Mouse (Mus musculus) spleen, adult 2 months (tissue): ENCODE results near the gene Hist1h2ah. TPM values are rescaled to one million over a fixed set of nuclear protein-coding genes. Genes with fewer than 3 reads are reported as not detected.

Source experiments
- DNase-seq, 2 experiments: peaks; one replicate each; pipeline versions ENCODE4 v3.0.0 to v3.0.0-alpha.2; 2012 to 2021; ENCODE audit warnings: low spot score in 2 of 2, low read depth in 1 of 2
- H3K27ac ChIP-seq: fragments of 200-500 bp; 2 replicates; pipeline ENCODE4 v1.5.1; 2012; ENCODE audit warnings: low read length, inconsistent platforms; ENCODE audit not compliant: insufficient read depth
- H3K27me3 ChIP-seq: fragments of 200-500 bp; 2 replicates; pipeline ENCODE4 v1.6.1; 2012; ENCODE audit warnings: mild to moderate bottlenecking, moderate library complexity, low read length, inconsistent platforms; ENCODE audit not compliant: control insufficient read depth, insufficient read depth
- H3K36me3 ChIP-seq: fragments of 200-500 bp; 2 replicates; pipeline ENCODE4 v1.6.1; 2012; ENCODE audit warnings: mild to moderate bottlenecking, low read length, inconsistent platforms; ENCODE audit not compliant: control insufficient read depth, insufficient read depth
- H3K4me1 ChIP-seq: fragments of 200-500 bp; 2 replicates; pipeline ENCODE4 v1.6.1; 2011; ENCODE audit warnings: inconsistent platforms; ENCODE audit not compliant: control insufficient read depth, insufficient read depth, insufficient read length
- H3K4me3 ChIP-seq: fragments of 200-500 bp; 2 replicates; pipeline ENCODE4 v1.5.1; 2011; ENCODE audit warnings: mild to moderate bottlenecking, inconsistent platforms; ENCODE audit not compliant: insufficient read depth, insufficient read length; ENCODE audit errors: extremely low read depth
- CTCF ChIP-seq: fragments of 200-500 bp; IDR thresholded peaks from 2 replicates; pipeline ENCODE4 v1.5.1; 2011; ENCODE audit warnings: mild to moderate bottlenecking, inconsistent platforms; ENCODE audit not compliant: insufficient read depth, insufficient read length, insufficient replicate concordance; ENCODE audit errors: extremely low read depth
- POLR2A ChIP-seq: fragments of 200-500 bp; IDR thresholded peaks from 2 replicates; pipeline ENCODE4 v1.6.1; 2011; ENCODE audit warnings: low read depth, low read length, inconsistent platforms
- WGBS: fragments of 180-500 bp; shearing (Covaris S2); methylation state at CpG from one replicate; pipeline ENCODE4 v1.1.7; 2018; 5-methylcytosine and 5-hydroxymethylcytosine counted together
- polyA plus RNA-seq: library from polyadenylated mRNA; depleted of rRNA; stranded (reverse); fragments of >200 nt; gene quantifications from 2 replicates; pipeline ENCODE4 v1.2.3, GENCODE M21; 2012

Gene Hist1h2ah
- polyA plus RNA-seq, 1 experiment = 51.3 TPM

GRCm38 (mm10) chr13:22050591-22051522, 15.5 kb upstream of the Hist1h2ah start:
- WGBS = under 1% methylated on average over 50 of the region's 52 CpGs
- TF ChIP-seq POLR2A = no peak
- peak; percentile 70; the same call in 1 of the 2 replicates for TF ChIP-seq CTCF
- no peaks in the 10 kb centered on the region for H3K36me3 ChIP-seq
- no peaks in the 10 kb centered on the region for H3K27me3 ChIP-seq
- peak; percentile 83 to 93 for DNase-seq
- H3K4me3 ChIP-seq = peak overlapping the region; percentile 60
- no peaks in the 10 kb centered on the region; the same call in none of the 2 replicates for H3K4me1 ChIP-seq
- peak overlapping the region; percentile 69 for H3K27ac ChIP-seq

DNA sequence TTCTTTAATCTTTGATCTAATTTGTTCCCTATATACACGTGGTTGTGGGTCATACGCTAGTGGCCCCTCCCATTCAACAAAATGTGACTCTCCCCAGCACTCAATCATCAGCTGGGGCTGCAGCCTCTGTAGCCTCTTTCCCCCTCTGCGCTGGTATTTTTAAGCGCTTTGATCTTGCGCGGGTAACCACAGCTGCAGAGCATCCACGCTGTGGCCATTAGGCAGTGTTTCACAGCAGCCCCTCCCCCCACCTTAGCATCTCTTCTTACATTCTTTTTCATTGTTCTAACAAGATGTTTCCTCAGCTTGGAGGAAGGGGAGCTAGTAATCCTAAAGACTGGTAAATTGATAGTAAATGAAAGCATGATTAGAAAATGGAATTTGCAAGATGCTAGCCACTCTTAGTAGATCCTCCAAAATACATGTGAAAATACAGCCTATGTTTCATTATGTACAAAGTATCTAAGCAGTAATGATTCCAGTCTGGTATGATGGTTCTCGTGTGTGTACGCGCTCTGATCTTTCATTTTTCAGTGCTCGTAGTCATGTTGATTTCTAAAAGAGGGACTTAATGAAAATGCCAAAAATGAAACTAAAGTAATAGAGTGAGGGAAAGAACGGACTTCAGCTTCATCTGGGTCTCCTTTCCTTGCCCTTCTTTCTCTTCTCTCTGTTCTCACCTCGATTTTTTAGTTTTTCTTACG, 14.5 kb upstream of the Hist1h2ah start:
- no peaks in the 10 kb centered on the region; the same call in none of the 2 replicates for H3K4me1 ChIP-seq
- peak overlapping the region; percentile 60 for H3K4me3 ChIP-seq
- no peaks in the 10 kb centered on the region for H3K36me3 ChIP-seq
- H3K27me3 ChIP-seq = no peaks in the 10 kb centered on the region
- under 1% methylated on average over 14 of the region's 14 CpGs for WGBS
- no peak overlapping the region for H3K27ac ChIP-seq
- no peak for DNase-seq
- no peak for TF ChIP-seq CTCF
- no peak for TF ChIP-seq POLR2A

DNA sequence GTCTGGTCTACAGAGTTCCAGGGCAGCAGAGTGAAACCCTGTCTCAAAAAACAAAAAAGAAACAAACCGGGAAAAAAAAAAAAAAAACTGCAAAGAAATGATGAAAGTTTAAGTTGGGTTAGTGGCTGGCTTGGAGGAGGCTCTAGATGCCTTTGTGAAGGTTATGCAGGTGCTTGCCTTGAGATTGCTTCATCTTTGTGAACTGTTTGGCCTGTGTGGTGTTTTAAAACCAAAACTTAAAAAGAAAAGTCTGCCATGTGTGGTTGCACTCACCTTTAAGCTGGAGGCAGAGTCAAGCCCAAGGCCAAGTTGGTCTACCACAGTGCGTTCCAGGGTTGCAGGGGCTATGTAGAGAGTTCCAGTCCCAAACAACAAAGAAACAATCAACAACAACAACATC, 13.7 kb upstream of the Hist1h2ah start:
- Histone ChIP-seq H3K36me3 (no peaks in the 10 kb centered on the region), H3K4me3 (no peak overlapping the region), H3K4me1 (no peaks in the 10 kb centered on the region; the same call in none of the 2 replicates), H3K27me3 (no peaks in the 10 kb centered on the region), H3K27ac (no peak overlapping the region)
- DNase-seq = no peak
- WGBS = 58% methylated on average over 2 of the region's 2 CpGs
- TF ChIP-seq POLR2A = no peak
- TF ChIP-seq CTCF = no peak

GRCm38 (mm10) chr13:22045311-22045710, 9.9 kb upstream of the Hist1h2ah start:
- Histone ChIP-seq H3K27ac (no peak overlapping the region), H3K36me3 (no peaks in the 10 kb centered on the region), H3K4me1 (no peaks in the 10 kb centered on the region; the same call in 1 of the 2 replicates), H3K4me3 (no peak overlapping the region), H3K27me3 (no peaks in the 10 kb centered on the region)
- TF ChIP-seq CTCF (no peak), POLR2A (no peak)
- WGBS = 44% methylated on average over 2 of the region's 2 CpGs
- DNase-seq = no peak

GRCm38 (mm10) chr13:22044432-22045155, 9.2 kb upstream of the Hist1h2ah start:
- H3K36me3 ChIP-seq = no peaks in the 10 kb centered on the region
- no peak for DNase-seq
- no peaks in the 10 kb centered on the region for H3K4me1 ChIP-seq
- no peaks in the 10 kb centered on the region for H3K27me3 ChIP-seq
- TF ChIP-seq POLR2A (no peak), CTCF (no peak)
- WGBS = 94% methylated on average over 6 of the region's 6 CpGs
- H3K27ac ChIP-seq = no peak overlapping the region
- no peak overlapping the region for H3K4me3 ChIP-seq
